Mouse (Mus musculus) inflammation-experienced regulatory T-cells, adult 16 weeks (primary cell): ENCODE data around the gene Zscan4e. TPM values are rescaled to one million over a fixed set of nuclear protein-coding genes. Genes with fewer than 3 reads are reported as not detected.

ENCODE experiments used
- polyA plus RNA-seq: library from polyadenylated mRNA; unstranded; fragments of 100-300 nt; shearing (Covaris generic); gene quantifications from one replicate; pipeline ENCODE4 v1.2.1, GENCODE M21; 2017

Gene Zscan4e
- not detected for polyA plus RNA-seq

GRCm38 (mm10) chr7:11310582-11310981 lies at the start of gene Zscan4e:
Gene Zscan4e (minus strand): TSS chr7:11310682.

Other genes starting within 250 kb of the Zscan4e start
- gene Zscan4-ps1, start 241.0 kb downstream of the Zscan4e start, polyA plus RNA-seq, result not detected
- gene Zscan4d, start 144.5 kb downstream of the Zscan4e start, polyA plus RNA-seq, result not detected
- gene Zscan4f, start 87.2 kb upstream of the Zscan4e start, polyA plus RNA-seq, result not detected
- not detected for gene Zscan4-ps2, start 203.6 kb upstream of the Zscan4e start, polyA plus RNA-seq